Mouse (Mus musculus) layer of hippocampus, postnatal 25 days (tissue): ENCODE data around the gene Dbnl. TPM values are rescaled to one million over a fixed set of nuclear protein-coding genes. Genes with fewer than 3 reads are reported as not detected.

Source experiments
- DNase-seq, 2 experiments: peaks; one replicate each; pipeline ENCODE4 v3.0.0; 2022; ENCODE audit warnings: mixed read lengths in 2 of 2, low spot score in 1 of 2; ENCODE audit errors: extremely low spot score in 1 of 2
- total RNA-seq, 2 experiments: library from RNA; stranded (reverse); gene quantifications; 2 replicates each; pipeline ENCODE4 v1.2.3; 2021

The Dbnl gene
- 10 to 100 TPM; 82.2 to 82.7 TPM for total RNA-seq

DNA sequence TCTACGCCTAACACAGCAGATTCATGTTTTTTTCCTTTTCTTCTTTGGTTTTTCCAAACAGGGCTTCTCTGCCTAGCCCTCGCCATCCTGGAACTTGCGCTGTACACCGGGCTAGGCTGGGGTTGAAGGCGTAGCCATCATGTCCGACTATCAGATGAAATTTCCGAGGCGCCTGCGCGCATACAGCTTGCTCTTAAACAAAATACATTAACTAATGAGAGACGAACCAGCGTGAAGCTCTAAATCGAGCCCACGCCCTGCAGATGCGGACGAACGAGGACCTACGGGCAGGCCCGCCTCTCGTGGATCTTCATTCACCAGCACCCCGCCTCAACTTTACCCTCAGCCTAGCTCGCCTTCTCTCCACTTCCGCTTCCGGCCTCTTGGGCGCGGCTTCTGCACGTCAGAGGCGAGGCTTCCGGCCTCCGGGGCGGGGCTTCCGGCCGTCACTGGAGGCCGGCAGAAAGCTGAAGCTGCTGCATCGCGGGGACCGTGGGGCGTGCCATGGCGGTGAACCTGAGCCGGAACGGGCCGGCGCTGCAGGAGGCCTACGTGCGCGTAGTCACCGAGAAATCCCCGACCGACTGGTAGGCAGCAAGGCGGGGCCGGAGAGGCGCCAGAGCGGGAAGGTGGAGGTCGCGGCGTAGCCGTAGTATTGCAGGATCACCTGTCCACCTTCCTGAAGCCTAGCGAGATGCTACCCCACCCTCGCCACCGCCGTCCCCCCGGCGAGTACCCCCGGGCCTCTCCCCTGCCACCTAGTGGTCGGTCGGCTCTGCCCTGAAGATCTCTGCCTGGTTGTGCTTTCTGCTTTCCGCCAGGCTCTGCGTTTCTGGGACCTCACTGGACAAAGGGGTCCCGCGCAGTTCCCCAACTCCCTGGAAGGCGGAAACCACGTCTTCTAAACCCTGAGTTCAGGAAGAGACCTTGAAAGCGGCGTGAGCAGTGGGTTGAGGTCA is at the start of gene Dbnl:
Gene Dbnl, plus strand, starts transcription at position 433 of the 959 bp plus-strand sequence.
- peak; percentile 84 to 87 for DNase-seq

DNA sequence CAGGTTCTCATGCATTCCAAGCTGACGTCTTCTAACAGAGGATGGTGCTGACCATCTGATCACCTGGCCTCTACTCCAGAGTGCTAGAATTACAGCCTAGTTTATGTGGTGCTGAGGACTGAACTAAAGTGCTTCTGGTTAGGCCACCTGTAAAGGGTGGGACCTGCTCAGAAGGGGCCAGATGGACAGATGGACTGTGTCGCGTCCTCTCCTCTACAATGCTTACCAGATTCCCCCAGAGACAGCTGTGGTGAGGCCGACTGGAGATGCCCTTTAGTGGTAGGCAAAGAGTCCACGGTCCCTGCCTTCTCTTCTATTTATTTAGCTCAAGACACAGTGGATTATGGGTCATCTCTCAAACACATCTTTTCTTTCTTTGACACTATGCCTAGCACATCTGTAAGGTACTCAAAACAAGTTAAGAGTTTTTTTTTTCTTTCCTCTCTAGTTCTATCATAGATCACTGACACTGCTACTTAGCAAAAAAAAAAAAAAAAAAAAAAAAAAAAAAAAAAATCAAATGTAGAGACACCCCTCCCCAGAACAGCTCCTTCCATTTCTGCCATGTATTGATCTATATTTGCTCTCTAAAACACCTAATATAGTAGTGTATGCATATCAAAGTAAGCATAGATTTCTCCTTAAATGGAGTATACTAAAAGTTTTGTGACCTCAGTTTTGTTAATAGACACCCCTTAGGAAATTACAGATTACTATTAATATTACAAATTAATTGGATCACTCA is 49.2 kb upstream of the Dbnl start:
- DNase-seq: no peak

DNA sequence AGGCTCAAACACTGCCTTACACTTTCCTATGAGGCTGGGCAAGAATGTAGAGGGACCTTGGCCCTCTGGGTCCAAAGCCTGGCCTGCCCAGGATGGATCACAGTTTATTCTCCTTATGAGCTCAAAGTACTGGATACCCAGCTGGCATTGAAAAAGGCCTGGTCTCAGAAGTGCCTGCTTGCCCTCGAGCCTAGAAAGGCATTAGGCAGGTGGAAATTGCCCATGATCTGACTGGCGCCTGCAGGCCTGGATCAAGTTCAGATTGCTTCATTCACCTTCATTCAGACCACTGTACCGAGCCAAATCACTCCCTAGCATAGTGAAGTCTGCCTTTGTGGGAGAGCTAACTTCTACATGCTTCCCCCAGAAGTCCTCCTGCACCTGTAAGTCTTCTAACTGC is 48.4 kb upstream of the Dbnl start:
- DNase-seq: no peak

DNA sequence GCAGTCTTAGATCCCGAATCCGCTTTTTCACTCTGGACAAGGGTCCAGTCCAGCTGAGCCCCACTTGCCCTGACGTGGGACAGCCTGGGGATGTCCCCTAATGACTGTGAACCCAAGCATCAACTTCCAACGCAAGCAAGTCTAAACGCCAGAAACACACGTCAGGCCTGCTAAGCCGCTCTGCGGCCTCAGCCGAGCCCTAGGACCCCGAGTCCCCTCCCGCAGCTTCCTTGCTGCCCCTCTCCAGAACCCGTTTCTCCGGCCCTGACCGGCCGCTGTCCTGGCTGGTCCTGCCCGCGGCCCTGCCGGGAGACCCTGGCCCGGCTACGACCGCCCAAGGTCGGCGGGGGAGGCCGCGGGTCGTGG is 47.7 kb upstream of the Dbnl start:
- peak in 1 of 2 experiments; percentile 25 for DNase-seq

DNA sequence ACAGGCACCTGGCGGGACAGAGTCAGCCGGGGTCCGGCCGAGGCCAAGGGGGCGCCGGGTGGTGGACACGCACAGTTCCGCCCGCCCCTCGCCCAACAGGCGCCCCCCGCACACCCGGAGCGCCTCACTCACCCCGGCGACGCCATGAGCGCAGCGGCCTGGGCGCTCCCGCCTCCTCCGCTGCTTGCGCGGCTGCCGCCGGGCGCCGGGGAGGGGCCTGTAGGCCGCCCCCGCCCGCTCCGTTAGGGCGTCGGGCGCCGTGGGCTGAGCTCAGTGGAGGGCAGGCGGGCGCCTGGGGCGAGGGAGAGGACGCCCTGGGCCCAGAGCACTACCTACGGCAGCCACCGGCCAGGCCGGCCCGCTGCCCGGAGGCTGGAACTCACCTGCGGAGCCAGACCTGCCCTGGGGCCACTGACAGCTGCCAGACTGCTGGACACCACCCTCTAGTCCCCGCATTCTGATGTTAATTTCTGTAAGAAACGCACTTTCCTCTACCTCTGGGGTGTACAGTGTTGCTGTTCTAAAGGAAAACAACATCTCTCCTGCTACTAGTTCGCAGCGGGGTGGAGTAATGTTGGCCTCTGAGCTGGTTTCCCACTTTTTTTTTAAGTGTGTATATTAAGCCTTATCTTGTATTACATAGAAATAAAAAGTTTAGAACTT is 47.2 kb upstream of the Dbnl start:
- DNase-seq: peak; percentile 60 to 70

DNA sequence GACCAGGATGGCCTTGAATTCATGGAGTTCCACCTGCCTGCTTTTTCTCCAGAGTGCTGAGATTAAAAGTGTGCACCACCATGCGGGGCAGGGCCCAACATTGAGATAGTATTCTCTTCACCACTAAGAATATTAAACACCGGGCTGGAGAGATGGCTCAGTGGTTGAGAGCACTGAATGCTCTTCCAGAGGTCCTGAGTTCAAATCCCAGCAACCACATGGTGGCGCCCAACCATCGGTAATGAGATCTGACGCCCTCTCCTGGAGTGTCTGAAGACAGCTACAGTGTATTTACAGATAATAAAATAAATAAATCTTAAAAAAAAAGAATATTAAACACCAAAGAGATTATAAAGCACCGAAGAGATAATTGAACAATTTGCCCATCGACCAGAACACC is 46.2 kb upstream of the Dbnl start:
- DNase-seq: no peak

DNA sequence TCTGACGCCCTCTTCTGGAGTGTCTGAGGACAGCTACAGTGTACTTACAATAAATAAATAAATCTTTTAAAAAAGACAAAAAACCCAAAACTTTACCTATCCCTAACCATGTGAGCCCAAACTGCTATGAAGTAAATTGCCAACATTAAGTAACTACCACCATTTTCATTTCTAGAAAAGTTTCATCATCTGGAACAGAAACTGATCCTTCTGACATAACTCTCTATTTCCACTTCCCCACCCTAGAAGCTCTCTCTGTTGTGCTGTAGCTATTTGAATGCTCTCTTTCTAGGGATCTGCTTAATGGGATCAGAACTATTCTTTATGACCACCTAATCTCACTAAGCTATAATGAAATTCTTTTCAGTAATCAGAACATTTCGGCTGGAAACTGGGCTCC is 43.3 kb upstream of the Dbnl start:
- no peak for DNase-seq

DNA sequence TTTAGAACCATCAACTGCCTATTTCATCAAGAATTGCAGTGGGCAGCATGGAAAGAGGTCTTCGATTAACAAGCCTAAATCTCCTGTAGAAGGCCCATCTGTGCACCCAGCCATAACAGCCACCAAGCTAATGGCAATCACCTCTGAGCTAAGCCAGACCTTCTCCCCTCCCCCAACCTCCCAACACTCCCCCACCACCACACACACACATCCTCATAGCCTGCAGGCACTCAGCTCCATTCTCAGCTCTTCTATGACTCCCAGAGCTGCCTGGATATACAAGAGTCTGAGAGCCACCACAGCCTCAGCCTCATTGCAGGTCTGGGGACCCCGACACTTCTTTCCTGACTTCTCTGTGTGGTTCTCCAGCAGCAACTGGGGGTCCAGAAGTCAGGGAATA is 34.5 kb upstream of the Dbnl start:
- no peak for DNase-seq

DNA sequence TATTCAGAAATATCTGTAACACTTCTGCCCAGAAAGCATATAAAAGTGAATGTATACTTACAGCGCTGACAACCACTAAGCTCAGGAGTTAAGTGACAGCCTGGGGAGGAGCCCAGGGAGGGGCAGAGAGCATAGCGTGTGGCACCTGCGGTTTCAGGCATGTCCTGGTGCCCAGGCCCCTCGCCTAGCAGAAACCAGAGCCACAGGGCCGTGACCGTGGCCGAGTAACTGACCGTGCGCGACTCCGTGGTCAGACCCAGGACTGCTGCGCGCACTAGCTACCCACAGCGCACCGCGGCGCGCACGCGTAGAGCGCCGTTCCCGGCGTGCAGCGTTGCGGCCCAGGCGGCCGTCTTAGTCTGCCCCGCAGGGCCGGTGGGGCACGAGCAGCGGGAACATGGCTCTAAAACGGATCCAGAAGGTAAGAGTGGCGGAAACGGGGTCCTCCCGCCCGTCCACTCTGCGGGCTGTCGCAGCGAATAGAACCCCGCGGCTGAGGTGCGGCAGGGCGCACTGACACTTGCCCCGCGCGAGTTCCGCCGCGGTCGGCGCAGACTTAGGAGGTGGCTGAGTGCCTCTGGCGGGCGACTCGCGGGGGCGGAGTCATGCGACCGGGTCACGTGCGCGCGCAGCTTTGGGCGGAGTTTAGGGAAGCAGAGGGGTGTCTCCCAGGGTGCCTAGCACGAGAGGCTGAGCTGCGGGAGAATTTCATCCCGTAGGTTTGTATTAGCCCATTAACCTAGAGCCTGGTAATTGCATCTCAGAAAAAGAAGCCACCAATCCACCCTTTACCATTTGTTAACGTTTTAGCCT is 26.3 kb upstream of the Dbnl start, which contains the start of gene Urgcp:
Gene Urgcp, minus strand, starts transcription at position 557 of the 813 bp plus-strand sequence.
- peak; percentile 86 to 90 for DNase-seq

DNA sequence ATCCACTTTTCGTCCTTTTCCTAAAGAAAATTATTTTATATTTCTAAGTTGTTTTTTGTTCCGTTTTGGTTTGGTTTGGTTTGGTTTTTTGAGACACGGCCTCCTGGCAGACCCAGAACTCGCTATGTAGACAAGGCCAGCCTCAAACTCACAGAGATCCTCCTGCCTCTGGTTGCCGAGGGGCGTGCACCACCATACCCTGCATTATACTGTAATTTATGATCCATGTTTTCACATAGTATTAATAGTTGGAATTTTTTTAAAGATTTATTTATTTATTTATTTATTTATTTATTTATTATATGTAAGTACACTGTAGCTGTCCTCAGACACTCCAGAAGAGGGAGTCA is 25.7 kb upstream of the Dbnl start:
- no peak for DNase-seq

DNA sequence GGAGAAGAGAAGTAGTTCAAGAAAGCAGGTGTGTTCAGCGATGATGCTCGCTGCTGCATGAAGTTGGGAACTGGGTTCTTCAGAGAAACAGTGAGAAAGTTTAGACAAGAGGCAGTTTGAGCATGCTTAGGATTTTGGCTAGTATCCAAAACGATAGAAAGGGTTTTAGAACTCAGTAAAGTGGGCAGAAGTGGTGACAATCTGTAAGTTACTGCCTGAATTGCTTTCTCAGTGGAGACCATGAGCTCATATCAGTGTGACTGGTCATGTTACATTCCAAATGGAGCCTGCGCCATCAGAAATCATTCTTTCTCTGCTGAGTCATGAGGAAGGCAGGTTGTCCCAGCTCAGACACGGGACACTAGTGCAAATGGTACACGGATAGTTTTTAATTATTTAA is 22.3 kb upstream of the Dbnl start:
- DNase-seq: no peak

DNA sequence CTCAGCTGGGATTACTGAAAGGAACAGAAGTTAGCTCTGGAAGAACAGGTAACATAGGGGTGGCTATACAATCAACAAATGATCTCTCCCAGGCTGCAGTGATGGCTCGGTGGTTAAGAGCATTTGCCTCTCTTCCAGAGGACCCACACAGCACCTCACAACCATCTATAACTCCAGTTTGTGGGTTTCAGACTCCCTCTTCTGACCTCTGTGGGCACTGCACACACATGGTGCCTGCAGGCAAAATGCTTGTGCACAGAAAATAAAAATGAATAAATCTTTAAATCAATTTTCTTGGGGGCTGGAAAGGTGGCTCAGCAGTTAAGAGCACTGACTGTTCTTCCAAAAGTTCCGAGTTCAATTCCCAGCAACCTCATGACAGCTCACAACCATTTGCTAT is 9.8 kb upstream of the Dbnl start:
- no peak for DNase-seq

DNA sequence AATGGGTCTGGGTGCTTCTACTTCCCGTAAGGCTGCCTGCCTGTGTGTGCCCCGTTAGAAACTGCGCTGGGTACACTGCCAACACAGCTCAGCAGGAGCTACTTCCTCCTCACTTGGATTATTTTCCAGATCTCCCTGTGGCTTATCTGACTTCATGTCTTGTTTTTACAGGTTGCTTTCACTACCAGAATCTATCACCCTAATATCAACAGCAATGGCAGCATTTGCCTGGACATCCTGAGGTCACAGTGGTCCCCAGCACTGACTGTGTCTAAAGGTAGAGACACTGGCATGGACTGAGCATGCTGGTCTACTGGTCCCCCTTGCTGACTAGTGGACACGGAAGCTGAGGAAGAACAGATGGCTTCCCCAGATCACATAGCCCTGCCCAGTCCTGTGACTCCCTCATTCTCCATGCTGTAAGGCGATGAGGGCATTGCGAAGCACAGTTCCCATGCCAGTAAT is 8.2 kb upstream of the Dbnl start:
- DNase-seq: no peak

DNA sequence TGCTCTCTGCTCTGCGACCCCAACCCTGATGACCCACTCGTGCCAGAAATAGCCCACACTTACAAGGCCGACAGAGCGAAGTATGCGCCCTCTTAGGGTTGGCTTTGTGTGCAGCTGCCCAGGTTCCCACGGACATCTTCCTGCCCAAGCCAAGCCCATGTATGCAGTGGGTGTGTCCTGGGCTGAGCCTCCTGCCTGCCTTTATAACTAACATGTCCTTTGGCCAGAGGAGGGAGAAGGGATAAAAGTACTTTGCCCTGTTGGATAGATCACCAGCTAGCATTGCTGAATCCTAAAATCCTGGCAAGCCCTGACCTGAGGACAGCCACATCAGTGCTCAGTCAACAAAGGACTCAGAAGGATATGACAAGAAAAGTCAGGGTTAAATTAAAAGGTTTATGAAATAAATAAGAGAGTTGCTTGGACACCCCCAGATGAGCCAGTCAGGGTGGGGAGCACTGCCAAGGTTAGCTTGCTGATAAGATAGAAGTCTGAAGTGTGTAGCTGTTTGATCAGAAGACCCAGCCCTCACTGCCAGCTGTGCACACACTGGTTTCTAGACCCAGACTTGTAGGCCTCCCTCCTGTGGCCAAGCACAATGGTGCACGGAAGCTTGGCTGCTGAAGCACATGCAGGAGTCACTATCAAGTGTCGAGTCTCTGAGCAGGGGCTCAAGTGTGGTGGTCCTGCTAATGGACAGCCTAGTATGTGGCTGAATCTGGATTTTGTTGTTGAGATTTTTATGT is 5.9 kb upstream of the Dbnl start:
- DNase-seq: no peak

DNA sequence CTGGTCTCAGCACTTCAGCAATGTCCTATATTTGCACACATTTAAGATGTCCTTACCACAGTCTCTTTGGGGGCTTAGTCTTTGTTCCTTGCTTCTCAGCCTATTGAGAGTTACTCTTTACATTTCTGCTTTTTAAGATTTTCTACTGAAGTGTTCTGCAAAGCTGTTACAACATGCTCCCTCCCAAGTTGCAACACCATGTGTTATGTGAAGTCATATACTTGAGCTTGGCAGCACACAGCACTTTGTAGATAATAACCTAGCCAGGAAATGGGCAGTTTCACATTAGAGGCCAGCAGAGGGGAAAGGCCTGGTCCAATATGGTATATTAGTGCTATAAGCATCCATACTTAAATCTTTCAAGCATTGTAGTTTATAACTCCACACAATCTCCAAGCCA is 2.6 kb upstream of the Dbnl start:
- DNase-seq: no peak

DNA sequence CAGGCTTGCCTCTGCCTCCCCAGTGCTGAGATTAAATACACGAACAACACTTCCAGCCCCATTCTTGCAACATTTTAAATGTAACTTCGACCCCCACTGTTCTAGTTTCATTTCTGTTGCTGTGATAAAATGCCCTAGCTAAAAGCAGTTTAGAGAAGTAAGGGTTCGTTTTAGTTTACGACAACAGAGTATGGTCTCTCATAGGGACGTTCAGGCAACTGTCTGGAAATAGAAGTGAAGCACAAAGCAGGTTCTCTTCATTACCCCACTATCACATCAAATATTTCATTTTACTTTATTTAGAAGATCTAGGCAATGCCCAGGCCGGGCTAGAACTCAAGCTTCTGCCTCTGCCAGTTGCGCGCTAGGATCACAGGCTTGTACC is 625 bp upstream of the Dbnl start:
- no peak for DNase-seq

DNA sequence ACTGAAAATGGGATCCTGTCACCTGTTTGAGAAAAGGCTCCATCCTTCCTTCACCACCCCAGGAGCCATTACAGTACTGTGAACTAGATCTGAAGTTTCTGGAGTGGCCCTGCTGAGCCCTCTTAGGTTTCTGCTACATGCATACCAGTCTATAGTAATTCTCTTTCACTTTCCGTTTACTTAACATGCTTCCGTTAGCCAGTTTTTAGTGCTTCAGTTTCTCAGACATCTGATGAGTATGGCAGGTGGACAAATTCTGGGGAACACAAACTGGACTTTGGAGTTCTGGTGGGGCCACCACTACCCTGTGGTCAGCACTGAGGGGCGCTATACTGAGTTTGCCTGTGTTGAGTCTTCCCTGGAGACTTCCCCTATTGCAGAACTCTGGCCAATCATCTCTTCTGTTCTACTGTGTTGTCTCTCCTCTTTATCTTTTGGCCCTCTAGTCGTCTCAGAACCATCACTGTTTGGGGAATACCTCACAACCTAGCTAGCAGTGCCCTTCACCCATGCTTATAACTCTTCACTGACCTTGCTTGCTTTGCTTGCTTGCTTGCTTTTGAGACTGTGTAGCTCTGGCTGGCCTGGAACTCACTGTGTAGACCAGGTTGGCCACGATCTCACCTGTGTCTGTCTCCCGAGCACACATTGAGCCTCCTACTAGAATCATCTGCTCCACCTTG is 924 bp downstream of the Dbnl start:
- DNase-seq: no peak

DNA sequence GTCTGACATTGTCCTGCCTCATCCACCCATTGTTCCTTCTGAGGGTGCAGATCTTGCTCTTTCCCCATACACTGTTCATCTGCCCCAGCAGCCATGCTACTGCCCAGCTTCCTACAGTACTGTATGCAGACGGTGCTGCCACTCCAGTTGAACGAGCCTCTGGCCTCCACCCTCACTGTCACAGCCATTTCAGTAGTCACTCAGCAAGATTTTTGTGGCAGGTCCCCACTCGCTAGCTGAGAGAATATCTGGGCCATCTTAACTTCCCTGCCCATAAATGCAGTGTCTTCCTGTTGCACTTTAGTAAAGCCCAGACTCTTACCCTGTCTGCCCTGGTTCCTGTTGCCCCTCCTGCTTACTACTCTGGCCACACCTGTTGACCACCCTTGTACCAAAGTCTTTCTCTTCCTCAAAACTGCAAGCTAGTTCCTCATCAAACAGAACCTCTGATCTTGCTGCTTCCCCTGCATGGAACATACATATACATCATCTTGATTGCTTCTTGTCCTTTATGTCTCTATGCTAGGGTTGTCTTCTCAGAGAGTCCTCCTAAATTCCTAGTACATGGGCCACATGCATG is 1.6 kb downstream of the Dbnl start:
- no peak for DNase-seq

DNA sequence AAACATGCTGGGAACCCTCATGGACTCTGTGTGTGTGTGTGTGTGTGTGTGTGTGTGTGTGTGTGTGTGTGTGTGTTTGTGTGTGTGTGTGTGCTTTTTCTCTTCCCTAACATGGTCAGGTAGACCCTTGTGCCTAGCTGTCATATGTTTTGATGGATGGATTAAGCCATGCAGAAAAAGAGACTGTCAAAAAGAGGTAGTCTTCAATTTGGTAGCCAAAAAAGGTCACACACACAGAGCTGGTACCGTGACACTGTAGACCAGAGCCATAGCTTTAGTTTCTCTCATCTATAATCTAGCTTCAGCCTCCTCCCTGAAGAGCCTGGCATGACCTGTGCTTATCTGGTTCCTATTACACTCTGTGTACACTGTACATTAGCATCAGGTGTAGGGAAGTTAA is 2.1 kb downstream of the Dbnl start:
- no peak for DNase-seq
